19 mouse cellular contexts compared by ENCODE assay signal in the genomic region with DNA sequence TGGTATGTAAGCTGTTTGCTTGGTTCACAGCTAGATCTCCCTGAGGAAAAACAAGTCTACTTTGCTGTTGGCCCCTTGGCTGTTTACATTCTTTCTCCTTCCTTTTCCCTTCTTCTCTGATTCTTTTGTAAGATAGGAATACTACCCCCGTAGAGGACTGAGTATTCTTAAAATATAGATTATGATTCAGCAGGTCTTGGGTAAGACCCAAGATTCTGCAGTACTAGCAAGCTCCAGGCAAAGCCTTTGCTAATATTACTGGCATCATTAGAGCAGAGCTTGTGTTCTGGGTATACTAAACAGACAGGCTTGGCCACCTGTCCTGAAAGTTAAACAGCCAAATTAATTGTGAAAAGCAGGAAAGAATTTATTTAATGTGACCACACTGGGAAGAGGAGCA. TPM values are rescaled to one million over a fixed set of nuclear protein-coding genes. Genes with fewer than 3 reads are reported as not detected.
DNase-seq lines count a peak whose midpoint lies in the region; TF ChIP-seq lines count a peak whose summit lies in the region.
"Had no signal": no experiment of that assay in that cellular context is flagged by ENCODE, and none has a peak within 500 bp of the region (broad histone marks: within the 10 kb centered on the region; RNA-seq: fewer than 3 reads in every experiment).

No protein-coding gene starts in this region.

- intact Hi-C loops in gastrocnemius, adult 2 months (cut with DNase I): no loop called here

- H3K4me3 ChIP-seq in gastrocnemius, adult 2 months: no peak overlapping the region
- H3K4me3 ChIP-seq in embryonic fibroblast, embryonic 13.5 days (ENCODE audit: insufficient read depth, low read length): no peak overlapping the region
- H3K4me3 ChIP-seq: embryonic facial prominence, embryonic 15.5 days; forebrain, embryonic 12.5 days; heart, embryonic 10.5 days; hindbrain, embryonic 13.5 days; intestine, embryonic 15.5 days had no signal

- no peak for TF ChIP-seq CTCF in gastrocnemius, adult 2 months (IDR thresholded peaks at IDR 0.05)
- TF ChIP-seq CTCF in embryonic fibroblast, embryonic 13.5 days (IDR thresholded peaks at IDR 0.05; ENCODE audit: borderline replicate concordance, insufficient read depth, low read length): no peak

- DNase-seq in gastrocnemius, adult 2 months: no peak
- DNase-seq in gastrocnemius, postnatal 25 days: no peak
- peak; percentile 48 for DNase-seq in adipocyte (ENCODE audit: low spot score)
- DNase-seq in adrenal gland, adult 8-10 months: no peak
- DNase-seq in adrenal gland, postnatal 36 days: no peak
- no peak for DNase-seq in cerebellum, adult 11 months
- DNase-seq: cerebellum, adult 2 months; cerebellum, postnatal 10 days; embryo, embryonic 11 days; heart, adult 18-20 months; heart, postnatal 10 days; heart, postnatal 4 days; kidney, adult 18-20 months had no signal

- no peak for TF ChIP-seq POLR2A in embryonic fibroblast, embryonic 13.5 days (IDR thresholded peaks at IDR 0.05; ENCODE audit: low read depth, low read length)

- H3K4me1 ChIP-seq in embryonic fibroblast, embryonic 13.5 days (ENCODE audit: control insufficient read depth, insufficient read depth, low read length): peaks cover 3% of the 10 kb centered on the region; the same call in 1 of the 2 replicates
- H3K4me1 ChIP-seq: embryonic facial prominence, embryonic 15.5 days; forebrain, embryonic 12.5 days; heart, embryonic 10.5 days; hindbrain, embryonic 13.5 days; intestine, embryonic 15.5 days had no signal

- H3K27ac ChIP-seq in gastrocnemius, adult 2 months: peak overlapping the region; percentile 92
- peak overlapping the region; percentile 26; the same call in 1 of the 2 replicates for H3K27ac ChIP-seq in embryonic fibroblast, embryonic 13.5 days (ENCODE audit: insufficient read depth, low read length)
- H3K27ac ChIP-seq: embryonic facial prominence, embryonic 15.5 days; forebrain, embryonic 12.5 days; heart, embryonic 10.5 days; hindbrain, embryonic 13.5 days; intestine, embryonic 15.5 days had no signal

RNA-seq across cellular contexts. Expression of gene Phkb, which starts 21.6 kb away (rescaled TPM):
- 100 to 1,000 TPM; 268 to 447 TPM for total RNA-seq in gastrocnemius, adult 2 months (2021)
- 100 to 1,000 TPM; 229 to 257 TPM for total RNA-seq in gastrocnemius, postnatal 25 days (2021)
- polyA plus RNA-seq in embryonic fibroblast, embryonic 13.5 days (2011; ENCODE audit: insufficient read length, low read depth, missing spikeins): 27.4 and 45.6 TPM in 2 replicates
- total RNA-seq in adrenal gland, adult 8-10 months (2022): 10 to 100 TPM; 68.1 to 84.3 (median 73.9) TPM
- 10 to 100 TPM; 53.4 to 67.5 TPM for total RNA-seq in adrenal gland, postnatal 36 days (2021)

RNA-seq across cellular contexts. Expression of gene Itfg1, which starts 21.7 kb away (rescaled TPM):
- 10 to 100 TPM; 39.5 to 45.8 TPM for total RNA-seq in gastrocnemius, adult 2 months (2021)
- 10 to 100 TPM; 32.7 to 34.1 TPM for total RNA-seq in gastrocnemius, postnatal 25 days (2021)
- polyA plus RNA-seq in embryonic fibroblast, embryonic 13.5 days (2011; ENCODE audit: insufficient read length, low read depth, missing spikeins): 80.8 and 85.4 TPM in 2 replicates
- total RNA-seq in adrenal gland, adult 8-10 months (2022): 10 to 100 TPM; 71.7 to 93.5 (median 84.2) TPM
- total RNA-seq in adrenal gland, postnatal 36 days (2021): 10 to 100 TPM; 68.0 to 71.6 TPM
